Mouse (Mus musculus) spleen, adult 2 months (tissue): ENCODE measurements around the gene Akap2.

Experiments
- CTCF ChIP-seq: fragments of 200-500 bp; IDR thresholded peaks from 2 replicates; pipeline ENCODE4 v1.5.1; 2011; ENCODE audit warnings: mild to moderate bottlenecking, inconsistent platforms; ENCODE audit not compliant: insufficient read depth, insufficient read length, insufficient replicate concordance; ENCODE audit errors: extremely low read depth
- POLR2A ChIP-seq: fragments of 200-500 bp; IDR thresholded peaks from 2 replicates; pipeline ENCODE4 v1.6.1; 2011; ENCODE audit warnings: low read depth, low read length, inconsistent platforms

DNA sequence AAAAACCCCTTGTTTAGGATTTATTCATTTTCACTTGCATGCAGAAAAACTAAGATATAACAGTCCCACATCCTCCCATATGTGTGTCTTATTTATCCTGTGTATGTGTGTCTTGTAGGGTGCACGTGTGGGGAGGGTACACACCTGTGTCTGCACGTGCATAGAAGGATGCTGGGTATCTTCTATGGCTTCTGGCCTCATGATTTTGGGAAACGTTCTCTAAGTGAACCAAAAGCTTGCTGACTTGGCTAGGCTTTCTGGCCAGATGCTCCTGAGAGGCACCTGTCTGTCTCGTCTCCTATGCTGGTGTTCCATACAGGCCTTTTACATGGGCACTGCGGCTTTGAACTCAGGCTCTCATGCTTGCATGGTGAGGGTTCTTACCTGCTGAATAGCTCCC lies 105.2 kb downstream of the Akap2 start:
- TF ChIP-seq CTCF (no peak), POLR2A (no peak)
